Mouse (Mus musculus) heart, postnatal 4 days (tissue): Measurements from ENCODE around the gene Rbpms2. TPM values are rescaled to one million over a fixed set of nuclear protein-coding genes. Genes with fewer than 3 reads are reported as not detected.
A peak's percentile ranks its signal among the peaks of the same experiment; 100 is the strongest.
"Not testable (repeated sequence)": the region's sequence is repeated elsewhere in the genome, so short reads cannot be mapped to it uniquely, and the experiment has no call there.

Source experiments
- DNase-seq: peaks from one replicate; pipeline ENCODE4 v3.0.0; 2021
- total RNA-seq, 2 experiments: library from RNA; stranded (reverse); gene quantifications; 2 replicates each; pipeline ENCODE4 v1.2.3; 2021

Rbpms2 gene
- total RNA-seq, 2 experiments from 2014 or later: 89.4 to 97.0 TPM

DNA sequence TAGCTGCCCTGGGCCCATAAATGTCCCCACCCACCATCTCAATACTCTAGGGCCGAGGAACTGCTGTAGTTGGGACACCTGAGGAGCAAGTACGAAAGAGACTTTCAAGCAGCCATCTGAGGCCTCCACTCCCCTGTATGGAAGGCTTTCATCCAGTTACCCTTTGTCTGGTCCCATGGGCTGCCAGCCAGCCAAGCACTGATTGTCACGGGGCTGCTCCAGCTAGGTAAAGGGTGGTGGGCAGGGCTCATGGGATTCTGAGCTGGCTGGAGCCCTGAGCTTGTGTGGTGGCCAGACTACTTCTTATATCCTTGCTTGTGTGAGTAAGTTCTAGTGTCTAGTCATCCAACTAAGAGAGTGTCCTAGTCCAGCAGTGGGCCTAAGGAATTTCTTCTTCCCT is 27.8 kb downstream of the Rbpms2 start:
- no peak for DNase-seq

DNA sequence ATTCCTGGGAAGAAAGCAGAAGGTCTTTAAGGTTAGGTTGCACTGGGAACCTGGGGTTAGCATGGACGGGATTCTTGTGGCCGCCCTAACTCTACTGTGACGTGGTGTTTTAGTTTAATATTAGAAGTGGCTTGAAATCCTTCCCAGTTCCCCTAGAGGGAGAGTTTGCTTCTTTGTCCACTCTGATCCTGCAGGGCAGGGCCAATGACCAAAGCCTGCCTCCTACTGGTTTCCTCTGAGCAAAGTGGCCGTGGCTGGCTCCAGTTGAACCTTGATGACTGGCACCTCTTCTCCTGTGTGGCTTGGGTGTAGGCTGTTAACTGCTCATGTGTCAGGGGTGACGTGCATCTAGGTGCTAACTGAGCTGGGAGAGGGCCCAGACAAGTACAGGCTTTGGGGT is 31.6 kb downstream of the Rbpms2 start:
- peak; percentile 62 for DNase-seq

DNA sequence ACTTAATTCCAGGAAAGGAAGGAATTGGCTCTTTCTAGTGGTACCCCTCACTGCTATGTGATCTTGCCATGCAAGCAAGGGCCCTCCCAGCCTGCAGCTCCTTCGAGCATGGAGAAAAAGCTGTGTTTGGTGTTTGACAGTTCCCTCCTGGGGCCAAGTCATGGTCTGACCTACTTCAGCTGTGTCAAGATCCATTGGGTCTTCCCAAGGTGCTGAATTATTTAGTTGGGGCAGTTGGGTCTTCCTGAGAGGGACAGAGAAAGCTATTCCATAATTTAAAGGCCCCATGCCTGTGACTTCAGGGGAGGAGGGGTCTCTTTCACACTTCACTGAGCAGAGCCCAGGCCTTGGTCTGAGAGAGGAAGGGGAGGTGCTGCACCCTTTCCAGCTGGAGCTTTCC is 32.0 kb downstream of the Rbpms2 start:
- no peak for DNase-seq

DNA sequence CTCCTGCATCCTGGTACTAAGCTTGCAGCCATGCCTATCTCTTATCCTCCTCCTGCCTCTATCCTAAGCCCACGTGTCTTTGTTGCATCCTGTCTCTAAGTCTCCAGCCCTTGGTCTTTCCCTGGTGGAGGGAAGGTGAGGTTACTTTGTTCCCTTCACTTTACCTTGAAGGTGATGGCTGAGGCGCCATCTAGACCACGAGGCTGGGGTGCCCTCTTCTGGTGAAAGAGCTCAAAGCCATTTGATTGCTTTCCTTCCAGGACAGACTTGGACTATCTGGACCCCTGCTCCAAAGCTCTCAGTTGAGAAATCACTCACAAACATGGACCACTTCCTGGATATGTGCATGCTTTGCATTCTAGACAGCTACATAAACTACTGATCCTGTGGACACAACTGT is 34.7 kb downstream of the Rbpms2 start:
- peak; percentile 81 for DNase-seq

DNA sequence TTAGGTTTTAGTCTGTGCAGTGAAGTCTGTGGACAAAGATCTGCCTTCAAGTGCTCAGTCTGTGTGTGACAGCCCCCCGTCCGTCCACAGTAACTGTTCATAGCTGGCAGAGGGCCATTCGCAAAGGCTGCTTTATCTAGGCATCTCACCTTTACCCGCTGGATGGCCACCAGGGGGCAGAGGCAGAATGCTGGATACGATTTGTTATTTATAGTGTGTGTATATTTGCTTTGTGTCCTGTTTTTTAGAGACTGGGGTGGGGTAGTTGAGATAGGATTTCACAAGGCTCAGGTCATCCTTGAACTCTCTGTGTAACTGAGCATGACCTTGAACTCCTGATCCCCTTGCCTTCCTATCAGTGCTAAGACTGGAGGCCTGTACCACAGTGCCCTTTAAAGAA is 36.6 kb downstream of the Rbpms2 start:
- peak; percentile 82 for DNase-seq

DNA sequence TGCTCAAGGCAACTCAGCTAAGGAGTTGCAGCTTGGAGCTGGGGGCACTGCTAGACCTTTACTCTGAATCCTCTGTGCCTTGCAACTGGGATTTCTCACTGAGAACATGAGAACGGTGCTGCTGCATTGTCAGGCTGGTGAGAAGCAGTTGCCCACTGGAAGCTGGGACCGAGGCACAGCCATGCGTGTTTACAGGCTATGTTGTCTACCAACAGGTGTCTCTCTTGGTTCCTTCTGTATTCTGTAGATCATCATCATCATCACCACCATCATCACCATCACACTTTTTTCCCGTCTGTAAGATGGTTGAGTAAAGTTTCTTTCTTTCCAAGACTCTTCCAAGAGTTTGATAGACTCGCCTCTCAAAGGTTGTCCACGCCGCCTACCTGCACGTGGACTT is 38.3 kb downstream of the Rbpms2 start, which contains the start of gene Oaz2:
TSS of gene Oaz2 (plus strand) at position 301 of the 400 bp plus-strand sequence.
- no peak for DNase-seq

DNA sequence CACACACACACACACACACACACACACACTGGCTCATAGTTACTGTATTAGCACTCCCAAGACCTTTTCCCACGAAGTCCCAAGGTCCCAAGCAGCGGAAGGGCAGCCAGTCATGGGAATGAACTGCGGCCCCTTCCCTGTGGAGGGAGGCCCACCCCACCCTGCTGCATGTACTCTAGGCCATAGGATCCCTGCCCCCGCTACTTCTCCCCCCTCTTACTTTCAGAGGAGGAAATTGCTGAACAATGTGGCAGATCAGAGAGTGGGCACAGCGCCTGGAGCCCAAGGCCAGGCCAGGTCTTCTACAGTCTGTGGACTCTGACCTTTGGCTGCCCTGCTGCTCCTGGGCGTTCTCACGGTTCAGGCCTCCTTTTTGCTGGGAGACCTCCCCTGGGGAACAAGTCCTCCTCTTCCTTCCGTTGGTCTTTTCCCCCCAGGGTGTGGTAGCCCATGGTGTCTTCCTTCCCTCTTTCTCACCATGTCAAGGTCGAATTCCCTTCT is 42.0 kb downstream of the Rbpms2 start:
- peak; percentile 75 for DNase-seq

DNA sequence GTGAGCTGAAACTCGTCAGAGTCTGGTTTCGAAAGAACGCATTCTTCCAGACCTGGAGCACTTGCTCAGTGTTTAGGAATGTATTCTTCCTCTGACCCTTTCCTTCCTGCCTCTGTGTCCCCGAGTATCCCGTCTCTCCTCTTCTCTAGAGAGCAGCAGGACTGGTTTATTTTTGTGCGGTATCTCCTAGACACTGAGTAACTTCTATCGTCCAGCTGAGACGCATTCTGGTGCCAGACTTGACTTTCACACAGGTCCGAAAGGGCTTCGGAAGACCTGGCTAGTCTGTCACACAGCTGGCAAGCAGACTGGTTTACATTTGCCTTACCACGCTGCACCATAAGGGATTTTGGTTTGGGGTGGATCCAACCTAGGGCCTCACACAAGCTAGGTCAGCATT is 43.5 kb downstream of the Rbpms2 start:
- DNase-seq: peak; percentile 34

DNA sequence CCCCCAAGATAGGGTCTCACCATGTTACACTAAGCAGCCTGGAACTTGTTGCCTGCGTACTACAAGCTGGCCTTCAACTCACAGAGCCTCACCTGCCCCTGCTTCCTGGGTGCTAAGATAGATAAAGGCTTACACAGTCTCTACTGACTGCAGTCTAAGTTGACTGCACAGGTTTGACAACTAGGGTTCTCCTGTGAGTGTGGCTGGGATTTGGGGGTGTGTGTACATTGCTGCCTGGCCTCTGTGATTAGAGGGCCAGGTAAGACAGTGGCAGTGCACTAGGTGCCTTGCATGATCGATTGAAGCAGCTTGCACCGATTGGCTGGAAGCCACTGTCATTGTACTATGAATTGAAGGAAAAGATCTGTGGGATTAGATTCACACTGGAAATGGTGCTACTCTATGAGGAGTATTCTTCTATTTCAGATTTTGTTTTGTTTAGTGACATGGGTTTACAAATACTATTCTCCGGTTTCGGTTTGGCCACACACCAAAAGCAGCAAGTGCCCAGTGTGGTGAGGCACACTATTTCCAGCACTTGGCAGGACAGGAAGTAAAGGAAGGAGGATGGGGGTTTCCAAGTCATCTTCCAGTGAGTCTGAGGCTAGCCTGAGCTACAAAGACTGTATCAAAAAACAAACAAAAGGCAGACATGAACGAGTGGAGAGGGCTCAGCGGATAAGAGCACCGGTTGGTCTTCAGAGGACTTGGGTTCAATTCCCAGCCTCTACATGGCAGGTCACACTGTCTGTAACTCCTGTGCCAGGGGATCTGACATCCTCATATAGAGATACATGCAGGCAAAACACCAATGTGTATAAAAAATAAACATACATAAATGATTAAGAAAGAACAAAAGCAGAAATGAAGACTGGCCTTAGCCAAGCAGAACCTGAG is 46.3 kb downstream of the Rbpms2 start:
- no peak for DNase-seq

DNA sequence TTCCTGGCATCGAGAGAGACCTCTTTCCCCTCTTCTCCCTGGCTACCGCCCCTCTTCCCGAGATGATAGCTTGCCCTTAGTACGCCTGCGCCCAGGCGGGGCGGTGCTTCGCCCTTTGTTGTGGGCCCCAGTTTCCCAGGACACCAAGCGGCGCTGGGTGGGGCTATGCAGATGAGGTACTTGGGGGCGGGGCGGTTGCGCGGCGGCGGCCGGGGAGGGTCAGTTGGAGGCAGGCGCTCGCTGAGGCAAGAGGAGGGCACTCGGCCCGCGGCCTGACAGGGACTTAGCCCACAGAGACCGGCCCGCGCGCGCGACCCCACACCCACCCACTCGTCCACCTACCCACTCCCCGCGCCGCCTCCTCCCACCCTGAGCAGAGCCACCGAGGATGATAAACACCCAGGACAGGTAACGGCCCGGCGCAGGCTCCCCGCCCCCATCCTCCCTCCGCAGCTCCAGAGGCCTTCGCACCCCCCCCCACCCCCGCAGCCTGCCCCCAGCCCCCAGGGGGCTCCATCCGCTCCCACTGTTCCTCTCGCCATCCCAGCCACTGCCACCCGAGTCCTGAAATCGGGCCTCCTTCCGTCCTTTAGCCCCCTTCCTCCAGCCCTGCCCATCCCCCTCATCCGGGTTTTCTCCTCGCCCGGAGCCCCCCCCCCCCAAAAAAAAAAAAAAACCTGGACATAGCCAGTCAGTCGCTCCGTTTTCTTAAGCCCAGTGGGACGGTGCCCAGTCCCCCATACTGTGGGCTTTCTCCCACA is 47.1 kb downstream of the Rbpms2 start:
- DNase-seq: peak; percentile 99

DNA sequence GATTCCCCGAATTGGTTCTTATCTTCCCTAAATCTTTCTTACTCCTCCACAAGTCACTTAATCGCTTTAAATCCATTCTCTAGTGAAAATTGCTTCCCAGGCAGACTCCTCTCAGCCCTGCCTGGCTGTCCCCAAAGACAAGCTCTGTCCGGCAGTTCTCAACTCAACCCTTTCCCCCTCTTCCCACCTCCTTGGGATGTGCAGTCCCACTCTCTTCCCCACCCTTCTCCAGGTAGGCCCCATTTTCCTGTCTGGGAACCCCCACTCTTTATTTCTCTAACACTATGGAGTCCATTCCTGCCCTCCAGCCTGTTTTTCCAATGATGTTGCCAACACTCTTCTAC is 47.6 kb downstream of the Rbpms2 start:
- DNase-seq: no peak

DNA sequence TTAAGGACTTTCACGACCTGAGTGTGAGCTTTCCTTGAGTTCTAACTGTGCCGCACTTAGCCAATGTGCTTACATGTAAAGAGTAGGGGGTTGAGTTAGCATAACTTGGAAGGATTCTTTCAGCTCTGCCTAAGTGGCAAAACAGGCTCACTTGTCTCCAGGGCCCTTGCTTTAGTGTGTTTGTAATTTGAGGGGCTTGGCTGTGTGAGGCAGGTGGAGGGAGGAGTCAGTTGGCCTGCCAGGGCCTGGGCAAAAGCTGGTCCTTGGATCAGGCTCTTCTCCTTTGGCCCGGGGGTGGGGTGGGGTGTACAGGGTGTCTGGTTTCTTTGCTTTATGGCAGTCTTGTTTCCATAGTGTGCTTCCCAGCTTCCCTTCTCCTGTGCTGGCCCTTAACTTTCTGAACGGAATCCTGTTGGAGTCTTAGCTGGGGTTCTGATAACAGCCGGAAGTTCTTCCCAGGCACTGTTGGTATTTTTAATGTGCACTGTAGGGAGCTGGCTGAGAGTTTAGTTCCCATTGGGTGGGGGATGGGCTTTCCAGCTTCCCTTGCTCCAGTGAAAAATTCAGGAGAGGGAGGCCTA is 49.8 kb downstream of the Rbpms2 start:
- peak; percentile 70 for DNase-seq

DNA sequence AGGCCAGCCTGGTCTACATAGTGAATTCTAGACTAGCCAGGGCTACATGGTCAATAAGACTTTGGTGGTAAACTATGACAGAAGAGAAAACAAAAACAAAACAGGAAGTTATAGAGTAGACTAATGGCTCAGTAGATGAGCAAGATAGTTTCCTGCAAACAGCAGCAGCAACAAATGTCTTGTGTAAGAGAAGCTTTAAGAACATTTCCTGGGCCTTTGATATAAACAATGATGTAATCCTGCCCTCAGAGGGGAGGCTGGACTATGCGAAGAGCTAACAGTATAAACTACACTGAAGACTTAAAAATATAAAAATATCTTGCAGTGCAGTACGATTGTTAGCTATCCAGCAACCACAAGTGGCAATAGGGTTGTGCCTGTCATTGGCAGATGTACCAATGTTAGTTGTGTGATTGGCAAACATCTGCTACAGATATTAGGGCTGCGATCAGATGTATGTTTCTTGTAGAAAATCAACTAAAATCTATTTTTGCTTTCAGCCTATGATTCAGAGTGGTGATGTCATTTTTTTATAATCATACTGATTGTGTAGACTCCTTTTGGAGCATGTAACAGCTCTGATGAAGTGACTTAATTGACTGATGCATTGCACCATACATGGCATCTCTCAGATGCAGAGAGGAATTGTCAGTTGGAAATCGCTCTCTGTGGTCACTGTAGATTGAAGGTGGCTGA is 51.6 kb downstream of the Rbpms2 start:
- no peak for DNase-seq

DNA sequence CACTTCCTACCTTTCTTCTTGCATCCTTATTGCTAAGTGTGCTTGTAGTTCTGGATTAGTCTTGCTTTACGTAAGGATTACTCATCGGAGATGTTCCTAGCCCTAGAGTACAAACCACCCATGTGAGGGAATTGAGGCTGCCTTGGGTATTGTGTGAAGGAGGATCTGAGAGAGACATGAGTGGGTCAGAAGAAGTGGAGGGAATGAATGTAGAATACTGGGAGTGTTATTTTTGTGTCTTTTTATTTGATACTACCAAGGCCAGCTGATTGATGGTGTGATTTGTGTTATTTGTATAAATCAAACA is 52.1 kb downstream of the Rbpms2 start:
- DNase-seq: no peak

DNA sequence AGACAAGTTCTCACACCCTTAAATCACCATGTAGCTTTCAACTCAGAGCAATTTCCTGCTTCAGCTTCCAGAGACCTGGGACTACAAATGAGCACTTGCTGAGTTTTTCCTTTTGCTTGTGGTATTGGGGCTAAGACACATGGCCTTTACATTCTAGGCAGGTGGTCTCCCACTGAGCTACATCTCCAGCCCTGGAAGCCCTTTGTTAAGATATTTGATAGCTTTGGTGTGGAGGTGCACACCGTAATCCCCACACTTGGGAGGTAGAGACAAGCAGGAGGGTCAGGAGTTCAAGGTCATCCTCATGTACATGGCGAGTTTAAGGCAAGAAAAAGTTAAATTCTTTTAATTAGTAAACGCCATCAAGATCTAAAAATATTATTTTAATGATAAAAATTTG is 52.7 kb downstream of the Rbpms2 start:
- no peak for DNase-seq

DNA sequence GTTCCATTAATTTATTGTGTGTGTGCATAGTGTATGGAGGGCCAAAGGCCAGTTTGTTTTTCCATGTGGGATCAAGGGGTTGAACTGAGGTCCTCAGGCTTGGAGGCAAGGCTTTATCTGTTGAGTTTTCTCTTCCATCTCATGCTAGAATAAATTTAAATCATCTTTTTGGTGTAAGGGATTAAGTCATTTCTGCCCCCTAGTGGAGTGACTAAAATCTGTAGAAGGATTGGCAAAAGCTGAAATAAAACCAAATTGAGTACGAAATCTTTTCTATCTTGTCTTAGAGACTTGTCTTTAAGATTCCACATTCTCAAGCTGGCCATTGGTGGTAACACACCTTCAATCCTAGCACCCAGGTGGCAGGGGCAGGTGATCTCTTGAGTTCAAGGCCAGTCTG is 53.5 kb downstream of the Rbpms2 start:
- DNase-seq: no peak

DNA sequence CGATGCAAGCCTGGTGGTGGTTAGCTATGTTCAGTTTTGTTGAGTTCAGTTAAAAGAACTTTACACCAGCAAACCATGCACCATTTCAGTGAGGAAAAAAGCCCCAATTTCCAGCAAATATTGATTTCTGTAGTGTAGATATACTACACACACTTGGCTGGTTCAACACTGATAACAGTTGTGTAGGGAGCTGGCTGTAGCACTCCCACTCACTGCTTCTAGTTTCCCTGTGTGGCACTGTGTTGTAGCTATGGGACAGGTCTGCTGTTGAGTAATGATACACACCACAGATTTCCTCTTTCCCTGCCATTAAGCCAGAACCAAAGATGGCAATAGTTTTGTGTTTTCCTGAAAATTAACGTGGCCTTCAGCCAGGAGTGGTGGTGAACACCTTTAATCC is 55.3 kb downstream of the Rbpms2 start:
- DNase-seq: no peak

DNA sequence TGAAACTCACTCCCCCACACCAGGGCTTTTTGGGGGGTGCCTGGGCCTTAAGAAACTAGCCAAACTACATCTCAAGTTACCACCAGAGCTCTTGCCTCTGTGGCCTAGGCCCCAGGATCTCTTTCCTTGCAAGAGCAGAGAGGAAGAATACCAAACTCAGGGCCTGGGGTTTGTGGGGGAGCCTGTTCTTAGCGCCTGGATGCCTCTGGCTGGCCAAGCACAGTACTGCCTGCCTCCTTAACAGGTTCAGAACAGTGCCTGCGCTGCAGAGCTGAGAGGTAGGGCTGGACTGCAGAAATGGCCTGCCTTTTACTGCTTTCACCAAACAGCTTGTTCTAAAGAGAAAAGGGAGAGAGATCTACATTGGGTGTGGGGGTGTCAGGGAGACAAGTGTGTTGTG is 60.4 kb downstream of the Rbpms2 start:
- DNase-seq: not testable (repeated sequence)

DNA sequence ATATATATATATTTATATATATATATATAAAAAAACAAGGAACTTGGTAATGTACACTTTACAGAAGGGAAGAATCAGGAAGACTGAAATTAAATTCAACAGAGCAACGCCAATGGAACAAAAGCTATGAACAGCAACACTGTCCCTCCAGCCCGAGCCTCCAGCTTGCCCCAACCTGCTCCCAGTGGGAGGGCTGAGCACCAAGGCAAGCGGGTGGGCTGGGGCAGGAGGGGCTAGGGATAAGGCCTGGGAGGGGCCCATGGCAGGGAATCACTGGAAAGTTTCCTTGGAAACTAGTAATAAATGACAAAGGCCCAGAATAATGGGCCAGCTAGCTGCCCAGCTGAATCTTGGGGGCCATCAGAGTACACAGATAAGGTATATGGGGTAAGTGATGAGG is 63.0 kb downstream of the Rbpms2 start:
- no peak for DNase-seq

DNA sequence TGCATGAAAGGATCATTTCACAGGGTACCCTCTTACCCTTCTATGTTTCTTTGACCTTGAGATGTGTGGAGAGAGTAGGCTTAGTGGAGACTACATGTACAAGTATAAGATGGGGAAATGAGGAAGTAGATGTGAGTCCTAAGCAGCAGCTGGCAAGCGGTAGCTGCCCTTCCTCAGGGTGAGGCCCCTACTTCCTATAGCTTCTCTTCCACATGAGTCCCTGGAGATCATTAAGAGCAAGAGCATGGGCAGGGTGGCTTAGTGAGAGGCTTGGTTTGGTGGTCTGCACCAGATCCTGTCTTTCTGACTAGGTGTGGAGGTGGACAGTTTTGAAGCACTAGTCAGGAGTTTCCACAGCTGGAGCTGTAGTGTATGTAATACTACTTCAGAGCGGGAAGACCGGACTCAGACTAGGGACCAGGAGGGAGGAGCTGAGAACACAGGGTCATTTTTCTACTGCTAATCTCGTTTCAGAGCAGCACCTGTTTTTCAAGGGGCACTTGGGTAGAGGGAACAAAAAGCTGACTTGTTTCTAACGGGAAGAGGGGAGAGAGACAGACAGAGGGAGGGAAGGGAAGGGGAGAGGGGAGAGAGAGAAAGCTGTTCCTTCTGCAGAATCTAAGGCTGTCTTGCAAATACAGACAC is 63.6 kb downstream of the Rbpms2 start:
- no peak for DNase-seq

DNA sequence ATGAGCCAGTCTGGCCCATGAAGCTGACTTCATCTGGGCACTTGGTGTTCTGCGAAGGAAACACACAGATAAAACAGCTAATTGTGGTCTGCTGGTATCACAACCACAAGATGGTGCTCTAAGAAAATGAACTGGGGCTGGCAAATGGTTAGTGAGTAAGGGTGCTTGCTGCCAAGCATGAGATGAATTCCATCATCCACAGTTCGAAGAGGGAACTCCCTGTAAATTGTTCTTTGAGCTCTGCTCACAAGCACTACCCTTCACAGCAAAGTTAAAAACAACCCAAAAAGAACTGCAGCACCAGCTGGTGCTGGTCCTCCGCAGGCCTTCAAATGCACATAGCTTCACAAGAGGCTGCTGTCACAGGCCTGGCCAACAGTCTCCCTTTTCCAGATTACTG is 66.2 kb downstream of the Rbpms2 start:
- DNase-seq: peak; percentile 56

DNA sequence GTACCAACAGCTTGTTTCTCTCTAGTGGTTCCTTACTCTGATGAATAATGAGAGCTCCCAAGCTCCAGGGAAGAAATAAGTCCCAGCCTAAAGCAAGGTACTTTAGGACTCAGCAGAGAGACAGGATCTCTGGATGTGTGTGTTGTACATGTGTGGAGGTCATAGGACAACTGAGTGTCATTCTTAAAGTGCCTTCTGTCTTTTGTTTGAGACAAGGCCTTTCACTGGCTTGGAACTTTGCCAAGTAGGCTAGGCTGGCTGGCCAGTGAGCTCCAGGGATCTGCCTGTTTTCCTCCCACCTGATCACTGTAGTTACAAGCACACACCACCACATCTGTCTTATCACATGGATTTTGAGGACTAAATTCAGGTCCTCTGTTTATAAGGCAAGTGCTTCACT is 66.9 kb downstream of the Rbpms2 start:
- DNase-seq: peak; percentile 64
